35 mouse cellular contexts compared by ENCODE assay signal in genomic region chr17:37063063-37063462, GRCm38 (mm10). TPM values are rescaled to one million over a fixed set of nuclear protein-coding genes. Genes with fewer than 3 reads are reported as not detected.
DNase-seq lines count a peak whose midpoint lies in the region; TF ChIP-seq lines count a peak whose summit lies in the region.
"Had no signal": no experiment of that assay in that cellular context is flagged by ENCODE, and none has a peak within 500 bp of the region (broad histone marks: within the 10 kb centered on the region; RNA-seq: fewer than 3 reads in every experiment).

No protein-coding gene starts in this region.

- H3K4me1 ChIP-seq in ES-Bruce4 (ENCODE audit: control insufficient read depth, insufficient read depth, low read length), result peaks cover 7% of the 10 kb centered on the region
- H3K4me1 ChIP-seq: embryonic facial prominence, embryonic 12.5 days; embryonic facial prominence, embryonic 15.5 days; heart, embryonic 10.5 days; heart, embryonic 13.5 days had no signal

- TF ChIP-seq POLR2A in ES-Bruce4 (IDR thresholded peaks at IDR 0.05; ENCODE audit: insufficient read depth, low read length), result no peak

- H3K36me3 ChIP-seq in ES-Bruce4 (ENCODE audit: control insufficient read depth, insufficient read depth, low read length, poor library complexity, severe bottlenecking), result peaks cover 97% of the 10 kb centered on the region

- no peak for TF ChIP-seq EP300 in ES-Bruce4 (IDR thresholded peaks at IDR 0.05; ENCODE audit: insufficient read depth, low read depth, low read length)

- H3K9me3 ChIP-seq in ES-Bruce4 (replicated peaks; ENCODE audit: control insufficient read depth, insufficient read depth, low read length, poor library complexity, severe bottlenecking), result no peaks in the 10 kb centered on the region
- H3K9me3 ChIP-seq: embryonic facial prominence, embryonic 12.5 days; embryonic facial prominence, embryonic 15.5 days; forebrain, embryonic 12.5 days; heart, embryonic 10.5 days; heart, embryonic 13.5 days had no signal

- no peak overlapping the region for H3K4me3 ChIP-seq in layer of hippocampus, adult 2 months
- no peak overlapping the region for H3K4me3 ChIP-seq in ES-Bruce4 (ENCODE audit: low read depth, low read length)
- H3K4me3 ChIP-seq: embryonic facial prominence, embryonic 12.5 days; embryonic facial prominence, embryonic 15.5 days; erythroblast, embryonic 14.5 days; forebrain, embryonic 12.5 days; heart, adult 2 months; heart, embryonic 10.5 days; heart, embryonic 13.5 days had no signal

- no peak for TF ChIP-seq CTCF in layer of hippocampus, adult 2 months (conservative IDR thresholded peaks at IDR 0.05)
- TF ChIP-seq CTCF in ES-Bruce4 (IDR thresholded peaks at IDR 0.05; ENCODE audit: low read depth, low read length), result no peak

- peak overlapping the region; percentile 84 for H3K27ac ChIP-seq in layer of hippocampus, adult 2 months
- H3K27ac ChIP-seq in ES-Bruce4 (ENCODE audit: insufficient read depth, low read length), result peak overlapping the region; percentile 50
- H3K27ac ChIP-seq: embryonic facial prominence, embryonic 12.5 days; embryonic facial prominence, embryonic 15.5 days; forebrain, embryonic 12.5 days; heart, adult 2 months; heart, embryonic 10.5 days; heart, embryonic 13.5 days; hindbrain, embryonic 14.5 days; hindbrain, postnatal 0 days had no signal

- DNase-seq in layer of hippocampus, adult 2 months (ENCODE audit: low spot score in 2 of 2), result no peak
- DNase-seq in layer of hippocampus, adult 9-10 months (ENCODE audit: low spot score), result no peak
- DNase-seq in brain, adult 2 months (ENCODE audit: low read depth, low spot score), result peak; percentile 66
- no peak for DNase-seq in lung, postnatal 36 days
- DNase-seq in thymus, postnatal 25 days, result no peak
- DNase-seq: adrenal gland, adult 8-10 months; adrenal gland, postnatal 25 days; cerebellum, adult 2 months; cerebellum, adult 9-11 months; cerebellum, postnatal 25 days; gastrocnemius, postnatal 10 days; gastrocnemius, postnatal 36 days; heart, adult 2 months; heart, postnatal 14 days; heart, postnatal 4 days had no signal

- H3K27me3 ChIP-seq in ES-Bruce4 (ENCODE audit: control insufficient read depth, insufficient read depth, low read length, poor library complexity, severe bottlenecking), result no peaks in the 10 kb centered on the region
- H3K27me3 ChIP-seq: embryonic facial prominence, embryonic 12.5 days; embryonic facial prominence, embryonic 15.5 days; forebrain, embryonic 12.5 days; heart, embryonic 13.5 days had no signal

- H3K9ac ChIP-seq in ES-Bruce4 (ENCODE audit: low read depth, poor library complexity, severe bottlenecking), result no peak overlapping the region
- H3K9ac ChIP-seq: embryonic facial prominence, embryonic 12.5 days; embryonic facial prominence, embryonic 15.5 days; forebrain, embryonic 12.5 days; heart, embryonic 13.5 days; hindbrain, embryonic 14.5 days had no signal

RNA-seq across cellular contexts. Expression of gene Gabbr1, which starts 17.3 kb away (rescaled TPM):
- 100 to 1,000 TPM; 682 to 738 TPM for total RNA-seq in layer of hippocampus, adult 2 months (2021)
- polyA plus RNA-seq in ES-Bruce4 (2011; ENCODE audit: insufficient read depth, insufficient read length, low read depth, missing spikeins), result 163 and 180 TPM in 2 replicates

RNA-seq across cellular contexts. Expression of gene Olfr90, which starts 25.2 kb away (rescaled TPM):
- total RNA-seq in layer of hippocampus, adult 2 months (2021), result not detected
- polyA plus RNA-seq in ES-Bruce4 (2011; ENCODE audit: insufficient read depth, insufficient read length, low read depth, missing spikeins), result 0.22 TPM in 1 of 2 replicates, not detected in the other
- total RNA-seq: adrenal gland, adult 8-10 months; adrenal gland, postnatal 25 days; common myeloid progenitor, adult 5-6 weeks; gastrocnemius, adult 18-20 months; gastrocnemius, postnatal 10 days; gastrocnemius, postnatal 36 days; granulocyte monocyte progenitor cell, adult 5-6 weeks; heart, adult 2 months; heart, postnatal 14 days; heart, postnatal 4 days; hindbrain, postnatal 0 days had no signal
- polyA plus RNA-seq: C2C12; cerebellum, adult 2 months; embryonic facial prominence, embryonic 12.5 days; erythroblast, embryonic 14.5 days; forebrain, embryonic 16.5 days; heart, adult 2 months; heart, embryonic 10.5 days; heart, embryonic 13.5 days; heart, embryonic 16.5 days; hindbrain, embryonic 11.5 days; hindbrain, embryonic 14.5 days; hindbrain, postnatal 0 days had no signal

RNA-seq across cellular contexts. Expression of gene Olfr91, which starts 35.0 kb away (rescaled TPM):
- not detected for total RNA-seq in layer of hippocampus, adult 2 months (2021)
- not detected in 2 replicates for polyA plus RNA-seq in ES-Bruce4 (2011; ENCODE audit: insufficient read depth, insufficient read length, low read depth, missing spikeins)
- total RNA-seq: adrenal gland, adult 8-10 months; adrenal gland, postnatal 25 days; common myeloid progenitor, adult 5-6 weeks; gastrocnemius, adult 18-20 months; gastrocnemius, postnatal 10 days; gastrocnemius, postnatal 36 days; granulocyte monocyte progenitor cell, adult 5-6 weeks; heart, adult 2 months; heart, postnatal 14 days; heart, postnatal 4 days; hindbrain, postnatal 0 days had no signal
- polyA plus RNA-seq: activated CD4-positive, CD25-positive, alpha-beta regulatory T cell, adult 4 months; C2C12; CD4-positive, CD25-positive, alpha-beta regulatory T cell, adult 4 months; cerebellum, adult 2 months; embryonic facial prominence, embryonic 12.5 days; embryonic facial prominence, embryonic 15.5 days; erythroblast, embryonic 14.5 days; forebrain, embryonic 12.5 days; forebrain, embryonic 16.5 days; heart, adult 2 months; heart, embryonic 10.5 days; heart, embryonic 13.5 days; heart, embryonic 16.5 days; hindbrain, embryonic 14.5 days; hindbrain, postnatal 0 days had no signal

RNA-seq across cellular contexts. Expression of gene Mog, which starts 39.9 kb away (rescaled TPM):
- total RNA-seq in layer of hippocampus, adult 2 months (2021), result 10 to 100 TPM; 42.6 to 45.6 TPM
- not detected in 2 replicates for polyA plus RNA-seq in ES-Bruce4 (2011; ENCODE audit: insufficient read depth, insufficient read length, low read depth, missing spikeins)
- total RNA-seq: adrenal gland, adult 8-10 months; adrenal gland, postnatal 25 days; common myeloid progenitor, adult 5-6 weeks; gastrocnemius, adult 18-20 months; gastrocnemius, postnatal 10 days; gastrocnemius, postnatal 36 days; granulocyte monocyte progenitor cell, adult 5-6 weeks; heart, adult 2 months; heart, postnatal 14 days; heart, postnatal 4 days had no signal
- polyA plus RNA-seq: activated CD4-positive, CD25-positive, alpha-beta regulatory T cell, adult 4 months; CD4-positive, CD25-positive, alpha-beta regulatory T cell, adult 4 months; embryonic facial prominence, embryonic 15.5 days; erythroblast, embryonic 14.5 days; heart, adult 2 months; heart, embryonic 13.5 days; heart, embryonic 16.5 days; inflammation-experienced regulatory T-cells, adult 6 months had no signal

RNA-seq across cellular contexts. Expression of gene Olfr92, which starts 56.8 kb away (rescaled TPM):
- not detected for total RNA-seq in layer of hippocampus, adult 2 months (2021)
- polyA plus RNA-seq in ES-Bruce4 (2011; ENCODE audit: insufficient read depth, insufficient read length, low read depth, missing spikeins), result not detected in 2 replicates
- total RNA-seq: adrenal gland, adult 8-10 months; adrenal gland, postnatal 25 days; common myeloid progenitor, adult 5-6 weeks; ES-E14; gastrocnemius, adult 18-20 months; gastrocnemius, postnatal 10 days; gastrocnemius, postnatal 36 days; granulocyte monocyte progenitor cell, adult 5-6 weeks; heart, adult 2 months; heart, postnatal 14 days; heart, postnatal 4 days; hindbrain, postnatal 0 days had no signal
- polyA plus RNA-seq: activated CD4-positive, CD25-positive, alpha-beta regulatory T cell, adult 4 months; C2C12; CD4-positive, CD25-positive, alpha-beta regulatory T cell, adult 4 months; cerebellum, adult 2 months; embryonic facial prominence, embryonic 12.5 days; embryonic facial prominence, embryonic 15.5 days; erythroblast, embryonic 14.5 days; forebrain, embryonic 12.5 days; forebrain, embryonic 16.5 days; heart, adult 2 months; heart, embryonic 10.5 days; heart, embryonic 13.5 days; heart, embryonic 16.5 days; hindbrain, embryonic 11.5 days; hindbrain, embryonic 14.5 days; hindbrain, postnatal 0 days; inflammation-experienced regulatory T-cells, adult 6 months had no signal
